Mouse (Mus musculus): Measurements from ENCODE around the gene Rtn4rl1.

DNA sequence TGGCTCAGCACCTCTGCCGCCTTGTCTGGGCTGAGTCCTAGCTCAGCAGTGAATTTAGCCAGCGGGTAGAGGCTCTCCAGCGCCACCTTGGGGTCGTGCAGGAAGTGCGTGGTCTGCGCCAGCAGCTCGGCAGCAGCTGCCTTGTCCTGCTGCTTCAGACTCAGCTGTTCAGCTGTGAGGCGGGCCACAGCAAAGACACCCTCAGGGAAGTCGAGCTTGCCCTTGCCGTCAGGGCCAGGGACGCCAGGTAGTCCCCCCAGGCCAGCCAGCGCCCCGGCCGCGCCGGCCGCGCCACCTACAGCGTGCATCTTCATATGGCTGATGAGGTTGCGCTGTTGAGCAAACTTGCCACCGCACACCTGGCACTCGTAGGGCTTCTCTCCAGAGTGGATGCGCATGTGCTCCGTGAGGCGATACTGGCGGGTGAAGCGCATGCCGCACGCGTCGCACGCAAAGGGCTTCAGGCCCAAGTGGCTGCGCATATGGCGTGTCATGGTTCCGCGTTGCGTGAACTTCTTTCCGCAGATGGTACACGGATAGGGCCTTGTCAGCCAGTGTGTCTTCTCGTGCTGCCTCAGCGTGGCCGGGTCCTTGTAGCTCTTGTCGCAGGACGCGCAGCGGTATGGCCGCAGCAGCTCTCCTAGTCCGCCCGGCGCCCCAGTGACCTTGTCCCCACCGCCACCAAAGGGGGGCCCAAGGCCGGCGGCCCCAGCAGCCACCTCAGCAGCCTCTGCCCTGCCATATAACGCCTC is 28.0 kb upstream of the Rtn4rl1 start:
- TF ChIP-seq CTCF (IDR thresholded peaks at IDR 0.05; ENCODE audit: borderline replicate concordance, insufficient read depth, low read length) (peak; percentile 87), POLR2A (IDR thresholded peaks at IDR 0.05; ENCODE audit: low read depth, low read length) (no peak; the same call in 1 of the 2 replicates)
